Mouse (Mus musculus): ENCODE data around the gene Hcfc1r1.

Hcfc1r1 gene

GRCm38 (mm10) chr17:23675127-23675526 is 1.7 kb downstream of the Hcfc1r1 start:
- DNase-seq (ENCODE audit: low read depth, low spot score) = peak; percentile 67

GRCm38 (mm10) chr17:23675564-23676281 is 2.3 kb downstream of the Hcfc1r1 start:
- DNase-seq (ENCODE audit: low read depth, low spot score) = peak; percentile 51

GRCm38 (mm10) chr17:23676473-23677031 is 3.2 kb downstream of the Hcfc1r1 start:
- peak; percentile 59 for DNase-seq (ENCODE audit: low read depth, low spot score)

- DNase-seq (ENCODE audit: low read depth, low spot score) = peak; percentile 89
Measured at GRCm38 (mm10) chr17:23677236-23677679, 3.9 kb downstream of the Hcfc1r1 start, which contains the start of gene Tnfrsf12a. Tnfrsf12a (minus strand) TSS chr17:23677468.

- DNase-seq (ENCODE audit: low read depth, low spot score) = no peak
Measured at GRCm38 (mm10) chr17:23679127-23679835, 5.9 kb downstream of the Hcfc1r1 start, which contains the start of gene Cldn6. Cldn6 (plus strand) TSS chr17:23679249.

- DNase-seq (ENCODE audit: low read depth, low spot score) = no peak
Measured at GRCm38 (mm10) chr17:23680336-23680735, 6.9 kb downstream of the Hcfc1r1 start.

- DNase-seq (ENCODE audit: low read depth, low spot score) = no peak
Measured at GRCm38 (mm10) chr17:23681086-23681485, 7.7 kb downstream of the Hcfc1r1 start.

GRCm38 (mm10) chr17:23682092-23682491 is 8.7 kb downstream of the Hcfc1r1 start:
- DNase-seq (ENCODE audit: low read depth, low spot score) = no peak

GRCm38 (mm10) chr17:23682530-23682929 is 9.1 kb downstream of the Hcfc1r1 start:
- no peak for DNase-seq (ENCODE audit: low read depth, low spot score)

- DNase-seq (ENCODE audit: low read depth, low spot score) = no peak
Measured at GRCm38 (mm10) chr17:23683226-23683625, 9.8 kb downstream of the Hcfc1r1 start.

- no peak for DNase-seq (ENCODE audit: low read depth, low spot score)
Measured at GRCm38 (mm10) chr17:23683856-23684672, 10.7 kb downstream of the Hcfc1r1 start, which contains the start of gene Cldn9. Cldn9 (minus strand) TSS chr17:23684026.

GRCm38 (mm10) chr17:23694491-23694890 is 21.1 kb downstream of the Hcfc1r1 start:
- no peak for DNase-seq (ENCODE audit: low read depth, low spot score)

- DNase-seq (ENCODE audit: low read depth, low spot score) = no peak
Measured at GRCm38 (mm10) chr17:23695801-23696200, 22.4 kb downstream of the Hcfc1r1 start.

GRCm38 (mm10) chr17:23699131-23700077 is 26.0 kb downstream of the Hcfc1r1 start:
- peak; percentile 51 for DNase-seq (ENCODE audit: low read depth, low spot score)

- peak; percentile 99 for DNase-seq (ENCODE audit: low read depth, low spot score)
Measured at GRCm38 (mm10) chr17:23700079-23700478, 26.7 kb downstream of the Hcfc1r1 start.

- DNase-seq (ENCODE audit: low read depth, low spot score) = peak; percentile 47
Measured at GRCm38 (mm10) chr17:23703301-23703700, 29.9 kb downstream of the Hcfc1r1 start.

GRCm38 (mm10) chr17:23704741-23705140 is 31.3 kb downstream of the Hcfc1r1 start:
- peak; percentile 60 for DNase-seq (ENCODE audit: low read depth, low spot score)

- DNase-seq (ENCODE audit: low read depth, low spot score) = no peak
Measured at GRCm38 (mm10) chr17:23705525-23706104, 32.2 kb downstream of the Hcfc1r1 start.

GRCm38 (mm10) chr17:23706212-23706611 is 32.8 kb downstream of the Hcfc1r1 start:
- peak; percentile 88 for DNase-seq (ENCODE audit: low read depth, low spot score)

- DNase-seq (ENCODE audit: low read depth, low spot score) = no peak
Measured at GRCm38 (mm10) chr17:23717003-23717402, 43.6 kb downstream of the Hcfc1r1 start.
